Comparison of ENCODE assay signal across 16 mouse cellular contexts in genomic region chr15:101203673-101204072, GRCm38 (mm10).
"Had no signal": no experiment of that assay in that cellular context is flagged by ENCODE, and none has a peak within 500 bp of the region (broad histone marks: within the 10 kb centered on the region; RNA-seq: fewer than 3 reads in every experiment).

No protein-coding gene starts in this region.

- ATAC-seq: liver, postnatal 0 days; lung, postnatal 0 days; midbrain, embryonic 13.5 days; midbrain, embryonic 15.5 days had no signal

- DNase-seq: liver, postnatal 0 days; lung, adult 2 months; lung, postnatal 14 days; lung, postnatal 36 days; right cerebral cortex, postnatal 14 days; thymus, adult 2 months; thymus, postnatal 25 days; thymus, postnatal 4 days had no signal

- H3K4me3 ChIP-seq: lung, embryonic 15.5 days; megakaryocyte, embryonic 14.5 days; midbrain, embryonic 13.5 days; midbrain, embryonic 15.5 days; neural tube, embryonic 12.5 days had no signal

- H3K27ac ChIP-seq: lung, embryonic 15.5 days; macrophage; midbrain, embryonic 13.5 days; midbrain, embryonic 15.5 days; neural tube, embryonic 12.5 days had no signal

- H3K4me2 ChIP-seq: lung, embryonic 15.5 days; midbrain, embryonic 11.5 days; midbrain, embryonic 13.5 days; midbrain, embryonic 15.5 days; neural tube, embryonic 12.5 days had no signal

- H3K9me3 ChIP-seq: lung, embryonic 15.5 days; midbrain, embryonic 15.5 days; neural tube, embryonic 12.5 days had no signal

- H3K27me3 ChIP-seq: lung, embryonic 15.5 days; megakaryocyte, embryonic 14.5 days; midbrain, embryonic 13.5 days; midbrain, embryonic 15.5 days; neural tube, embryonic 12.5 days had no signal

- H3K4me1 ChIP-seq: lung, embryonic 15.5 days; megakaryocyte, embryonic 14.5 days; midbrain, embryonic 13.5 days; midbrain, embryonic 15.5 days; neural tube, embryonic 12.5 days had no signal

- H3K9ac ChIP-seq: liver, postnatal 0 days; lung, embryonic 15.5 days; midbrain, embryonic 13.5 days; midbrain, embryonic 15.5 days; neural tube, embryonic 12.5 days had no signal
